Mouse (Mus musculus): ENCODE results near the gene Fhit. TPM values are rescaled to one million over a fixed set of nuclear protein-coding genes. Genes with fewer than 3 reads are reported as not detected.

Gene Fhit
- polyA plus RNA-seq, 1 experiment from 2014 or later = 5.0 TPM

GRCm38 (mm10) chr14:9555807-9556206 lies 1606.0 kb downstream of the Fhit start:
- H3K4me1 ChIP-seq (ENCODE audit: control insufficient read depth, insufficient read depth, low read length) = no peaks in the 10 kb centered on the region
- H3K27me3 ChIP-seq (ENCODE audit: control insufficient read depth, insufficient read depth, low read length) = no peaks in the 10 kb centered on the region
- WGBS = 31% methylated on average over 6 of the region's 6 CpGs
- H3K27ac ChIP-seq (replicated peaks; ENCODE audit: low read depth, low read length) = no peak overlapping the region
- H3K36me3 ChIP-seq (replicated peaks; ENCODE audit: control insufficient read depth, insufficient read depth, low read depth, low read length) = no peaks in the 10 kb centered on the region
- no peak overlapping the region for H3K4me3 ChIP-seq (ENCODE audit: low read depth, low read length)
- DNase-seq (ENCODE audit: low spot score) (peak; percentile 32), ATAC-seq (replicated peaks; ENCODE audit: insufficient number of reproducible peaks, low FRiP score, low TSS enrichment, low read depth) (no peak)
- no peaks in the 10 kb centered on the region for H3K9me3 ChIP-seq (replicated peaks; ENCODE audit: control insufficient read depth, low read length)
- H3K4me2 ChIP-seq (ENCODE audit: low read depth, low read length) = no peak overlapping the region
- no peak overlapping the region for H3K9ac ChIP-seq (replicated peaks; ENCODE audit: low read length)

GRCm38 (mm10) chr14:9552149-9552548 lies 1609.7 kb downstream of the Fhit start:
- no peaks in the 10 kb centered on the region for H3K36me3 ChIP-seq (replicated peaks; ENCODE audit: control insufficient read depth, insufficient read depth, low read depth, low read length)
- H3K27ac ChIP-seq (replicated peaks; ENCODE audit: low read depth, low read length) = no peak overlapping the region
- ATAC-seq (replicated peaks; ENCODE audit: insufficient number of reproducible peaks, low FRiP score, low TSS enrichment, low read depth) (no peak), DNase-seq (ENCODE audit: low spot score) (no peak)
- no peak overlapping the region for H3K4me3 ChIP-seq (ENCODE audit: low read depth, low read length)
- no peaks in the 10 kb centered on the region for H3K9me3 ChIP-seq (replicated peaks; ENCODE audit: control insufficient read depth, low read length)
- no peak overlapping the region for H3K9ac ChIP-seq (replicated peaks; ENCODE audit: low read length)
- no peak overlapping the region for H3K4me2 ChIP-seq (ENCODE audit: low read depth, low read length)
- no peaks in the 10 kb centered on the region for H3K4me1 ChIP-seq (ENCODE audit: control insufficient read depth, insufficient read depth, low read length)
- no peaks in the 10 kb centered on the region for H3K27me3 ChIP-seq (ENCODE audit: control insufficient read depth, insufficient read depth, low read length)

DNA sequence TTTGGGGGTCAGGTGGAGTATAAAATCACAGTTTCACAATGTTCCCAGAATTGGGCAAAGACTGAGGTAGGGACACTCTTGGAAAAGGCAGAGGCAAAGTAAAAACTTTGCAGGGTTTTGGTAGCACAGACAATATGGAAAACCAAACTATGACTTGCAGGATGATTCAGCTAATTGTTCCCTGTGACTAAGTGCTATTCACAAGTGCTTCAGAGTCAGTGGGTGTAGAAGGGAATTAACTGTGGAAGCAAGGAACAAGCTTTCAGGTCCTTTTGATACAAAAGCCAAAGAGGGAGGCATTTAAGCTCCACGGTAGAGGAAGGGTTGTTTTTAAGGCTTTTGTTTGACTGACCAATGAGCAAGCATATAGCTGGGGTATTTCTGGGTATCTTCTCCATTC lies 1613.9 kb downstream of the Fhit start:
- no peak overlapping the region for H3K27ac ChIP-seq (replicated peaks; ENCODE audit: low read depth, low read length)
- ATAC-seq (replicated peaks; ENCODE audit: insufficient number of reproducible peaks, low FRiP score, low TSS enrichment, low read depth) = no peak
- no peaks in the 10 kb centered on the region for H3K4me1 ChIP-seq (ENCODE audit: control insufficient read depth, insufficient read depth, low read length)
- H3K4me3 ChIP-seq (ENCODE audit: low read depth, low read length) = no peak overlapping the region
- H3K27me3 ChIP-seq (ENCODE audit: control insufficient read depth, insufficient read depth, low read length) = no peaks in the 10 kb centered on the region
- no peak for DNase-seq (ENCODE audit: low spot score)
- H3K4me2 ChIP-seq (ENCODE audit: low read depth, low read length) = no peak overlapping the region
- H3K9ac ChIP-seq (replicated peaks; ENCODE audit: low read length) = no peak overlapping the region
- 75% methylated on average over 1 of the region's 1 CpGs for WGBS
- H3K9me3 ChIP-seq (replicated peaks; ENCODE audit: control insufficient read depth, low read length) = no peaks in the 10 kb centered on the region
- no peaks in the 10 kb centered on the region for H3K36me3 ChIP-seq (replicated peaks; ENCODE audit: control insufficient read depth, insufficient read depth, low read depth, low read length)

GRCm38 (mm10) chr14:9544364-9544763 lies 1617.5 kb downstream of the Fhit start:
- no peaks in the 10 kb centered on the region for H3K4me1 ChIP-seq (ENCODE audit: control insufficient read depth, insufficient read depth, low read length)
- H3K9me3 ChIP-seq (replicated peaks; ENCODE audit: control insufficient read depth, low read length) = no peaks in the 10 kb centered on the region
- H3K4me2 ChIP-seq (ENCODE audit: low read depth, low read length) = no peak overlapping the region
- no peak overlapping the region for H3K27ac ChIP-seq (replicated peaks; ENCODE audit: low read depth, low read length)
- ATAC-seq (replicated peaks; ENCODE audit: insufficient number of reproducible peaks, low FRiP score, low TSS enrichment, low read depth) = no peak
- no peaks in the 10 kb centered on the region for H3K27me3 ChIP-seq (ENCODE audit: control insufficient read depth, insufficient read depth, low read length)
- no peak for DNase-seq (ENCODE audit: low spot score)
- H3K36me3 ChIP-seq (replicated peaks; ENCODE audit: control insufficient read depth, insufficient read depth, low read depth, low read length) = no peaks in the 10 kb centered on the region
- WGBS = 77% methylated on average over 3 of the region's 3 CpGs
- H3K9ac ChIP-seq (replicated peaks; ENCODE audit: low read length) = no peak overlapping the region
- H3K4me3 ChIP-seq (ENCODE audit: low read depth, low read length) = no peak overlapping the region

GRCm38 (mm10) chr14:9535491-9535890 lies 1626.3 kb downstream of the Fhit start:
- Histone ChIP-seq H3K27me3 (ENCODE audit: control insufficient read depth, insufficient read depth, low read length) (no peaks in the 10 kb centered on the region), H3K4me3 (ENCODE audit: low read depth, low read length) (no peak overlapping the region), H3K4me1 (ENCODE audit: control insufficient read depth, insufficient read depth, low read length) (no peaks in the 10 kb centered on the region), H3K9ac (replicated peaks; ENCODE audit: low read length) (no peak overlapping the region), H3K9me3 (replicated peaks; ENCODE audit: control insufficient read depth, low read length) (no peaks in the 10 kb centered on the region), H3K27ac (replicated peaks; ENCODE audit: low read depth, low read length) (no peak overlapping the region), H3K4me2 (ENCODE audit: low read depth, low read length) (no peak overlapping the region), H3K36me3 (replicated peaks; ENCODE audit: control insufficient read depth, insufficient read depth, low read depth, low read length) (no peaks in the 10 kb centered on the region)
- DNase-seq (ENCODE audit: low spot score) = no peak
- ATAC-seq (replicated peaks; ENCODE audit: insufficient number of reproducible peaks, low FRiP score, low TSS enrichment, low read depth) = no peak
- WGBS = 57% methylated on average over 6 of the region's 6 CpGs

DNA sequence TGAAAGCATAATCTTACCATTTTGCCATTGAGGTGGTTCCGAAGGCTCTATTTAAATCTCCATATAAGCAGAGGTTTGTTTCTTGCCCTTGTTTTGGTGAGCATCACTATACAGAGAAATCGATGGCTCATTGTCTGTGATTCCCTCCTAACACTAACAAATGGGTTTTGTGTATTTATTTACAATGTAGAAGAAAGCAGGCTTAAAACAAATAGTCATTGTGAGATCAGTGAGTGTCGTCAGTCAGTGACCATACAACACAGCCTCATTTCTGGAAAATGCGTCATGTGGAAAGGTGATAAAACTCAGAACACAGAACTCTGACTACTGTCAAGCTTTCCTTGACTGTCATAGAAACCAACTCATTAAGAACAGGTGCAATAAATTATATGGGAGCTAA lies 1632.6 kb downstream of the Fhit start:
- 87% methylated on average over 4 of the region's 4 CpGs for WGBS
- no peak for DNase-seq (ENCODE audit: low spot score)
- ATAC-seq (replicated peaks; ENCODE audit: insufficient number of reproducible peaks, low FRiP score, low TSS enrichment, low read depth) = no peak
- H3K9me3 ChIP-seq (replicated peaks; ENCODE audit: control insufficient read depth, low read length) = no peaks in the 10 kb centered on the region
- H3K27ac ChIP-seq (replicated peaks; ENCODE audit: low read depth, low read length) = no peak overlapping the region
- no peaks in the 10 kb centered on the region for H3K27me3 ChIP-seq (ENCODE audit: control insufficient read depth, insufficient read depth, low read length)
- H3K4me1 ChIP-seq (ENCODE audit: control insufficient read depth, insufficient read depth, low read length) = no peaks in the 10 kb centered on the region
- H3K9ac ChIP-seq (replicated peaks; ENCODE audit: low read length) = no peak overlapping the region
- no peaks in the 10 kb centered on the region for H3K36me3 ChIP-seq (replicated peaks; ENCODE audit: control insufficient read depth, insufficient read depth, low read depth, low read length)
- no peak overlapping the region for H3K4me2 ChIP-seq (ENCODE audit: low read depth, low read length)
- H3K4me3 ChIP-seq (ENCODE audit: low read depth, low read length) = no peak overlapping the region

DNA sequence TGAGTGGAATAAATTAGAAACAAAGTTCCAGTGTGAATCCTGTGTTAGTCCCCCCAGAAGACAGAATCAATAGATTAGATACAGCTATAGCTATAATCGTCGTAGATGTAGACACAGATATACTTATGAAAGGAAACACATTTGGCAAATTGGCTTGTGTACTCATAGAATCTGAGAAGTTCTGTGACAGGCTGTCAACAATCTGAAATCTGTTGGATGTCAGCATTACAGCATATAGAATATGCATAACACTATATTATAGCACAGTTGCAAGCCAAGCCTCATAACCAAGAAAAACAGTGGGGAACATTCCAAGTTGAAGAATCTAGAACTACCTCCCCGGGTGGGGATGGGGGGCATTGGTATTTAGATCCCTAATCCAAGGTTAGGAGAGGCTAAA lies 1635.7 kb downstream of the Fhit start:
- H3K4me2 ChIP-seq (ENCODE audit: low read depth, low read length) = no peak overlapping the region
- no peak overlapping the region for H3K27ac ChIP-seq (replicated peaks; ENCODE audit: low read depth, low read length)
- 89% methylated on average over 3 of the region's 3 CpGs for WGBS
- H3K4me1 ChIP-seq (ENCODE audit: control insufficient read depth, insufficient read depth, low read length) = no peaks in the 10 kb centered on the region
- H3K36me3 ChIP-seq (replicated peaks; ENCODE audit: control insufficient read depth, insufficient read depth, low read depth, low read length) = no peaks in the 10 kb centered on the region
- H3K4me3 ChIP-seq (ENCODE audit: low read depth, low read length) = no peak overlapping the region
- H3K27me3 ChIP-seq (ENCODE audit: control insufficient read depth, insufficient read depth, low read length) = no peaks in the 10 kb centered on the region
- no peak for DNase-seq (ENCODE audit: low spot score)
- no peak overlapping the region for H3K9ac ChIP-seq (replicated peaks; ENCODE audit: low read length)
- ATAC-seq (replicated peaks; ENCODE audit: insufficient number of reproducible peaks, low FRiP score, low TSS enrichment, low read depth) = no peak
- no peaks in the 10 kb centered on the region for H3K9me3 ChIP-seq (replicated peaks; ENCODE audit: control insufficient read depth, low read length)

DNA sequence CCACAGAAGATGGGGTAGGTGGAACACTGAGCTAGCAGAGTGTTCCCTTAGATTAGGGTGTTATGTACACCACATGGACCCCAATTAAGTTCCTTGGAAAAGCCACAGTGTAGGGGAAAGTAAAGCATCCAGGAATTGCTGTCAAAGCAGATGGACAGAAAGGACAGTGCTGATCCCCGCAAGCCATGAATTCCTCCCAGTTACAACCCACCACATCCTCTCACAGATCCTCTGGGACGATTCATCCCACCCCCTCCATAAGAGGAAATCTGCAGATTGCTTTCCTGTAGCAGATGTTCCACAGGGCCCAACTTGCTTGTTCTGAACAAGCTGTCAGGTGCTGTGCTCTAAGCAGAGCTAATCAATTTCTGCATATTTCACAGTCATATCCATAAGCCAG lies 1644.2 kb downstream of the Fhit start:
- 86% methylated on average over 2 of the region's 2 CpGs for WGBS
- Histone ChIP-seq H3K4me1 (ENCODE audit: control insufficient read depth, insufficient read depth, low read length) (no peaks in the 10 kb centered on the region), H3K4me3 (ENCODE audit: low read depth, low read length) (no peak overlapping the region), H3K9ac (replicated peaks; ENCODE audit: low read length) (no peak overlapping the region), H3K27me3 (ENCODE audit: control insufficient read depth, insufficient read depth, low read length) (no peaks in the 10 kb centered on the region), H3K9me3 (replicated peaks; ENCODE audit: control insufficient read depth, low read length) (no peaks in the 10 kb centered on the region), H3K36me3 (replicated peaks; ENCODE audit: control insufficient read depth, insufficient read depth, low read depth, low read length) (no peaks in the 10 kb centered on the region), H3K4me2 (ENCODE audit: low read depth, low read length) (no peak overlapping the region), H3K27ac (replicated peaks; ENCODE audit: low read depth, low read length) (no peak overlapping the region)
- ATAC-seq (replicated peaks; ENCODE audit: insufficient number of reproducible peaks, low FRiP score, low TSS enrichment, low read depth) (no peak), DNase-seq (ENCODE audit: low spot score) (no peak)

- no peak for ATAC-seq (replicated peaks; ENCODE audit: insufficient number of reproducible peaks, low FRiP score, low TSS enrichment, low read depth)
- Histone ChIP-seq H3K4me1 (ENCODE audit: control insufficient read depth, insufficient read depth, low read length) (no peaks in the 10 kb centered on the region), H3K9me3 (replicated peaks; ENCODE audit: control insufficient read depth, low read length) (no peaks in the 10 kb centered on the region), H3K27me3 (ENCODE audit: control insufficient read depth, insufficient read depth, low read length) (no peaks in the 10 kb centered on the region), H3K9ac (replicated peaks; ENCODE audit: low read length) (no peak overlapping the region), H3K36me3 (replicated peaks; ENCODE audit: control insufficient read depth, insufficient read depth, low read depth, low read length) (no peaks in the 10 kb centered on the region), H3K4me3 (ENCODE audit: low read depth, low read length) (no peak overlapping the region), H3K4me2 (ENCODE audit: low read depth, low read length) (no peak overlapping the region), H3K27ac (replicated peaks; ENCODE audit: low read depth, low read length) (no peak overlapping the region)
- DNase-seq (ENCODE audit: low spot score) = no peak
- 85% methylated on average over 1 of the region's 1 CpGs for WGBS
Observed at GRCm38 (mm10) chr14:9509678-9510077, 1652.2 kb downstream of the Fhit start.
